Mouse (Mus musculus) liver, postnatal 0 days (tissue): ENCODE data around the gene Inca1. TPM values are rescaled to one million over a fixed set of nuclear protein-coding genes. Genes with fewer than 3 reads are reported as not detected.

ENCODE experiments used
- ATAC-seq: fragments of 200-750 bp; cut with Nextera tagmentation; 2 replicates; pipeline ENCODE4 v1.8.0; 2017; ENCODE audit warnings: mild to moderate bottlenecking, moderate library complexity
- DNase-seq: peaks from one replicate; pipeline ENCODE4 v3.0.0-alpha.2; 2016
- H3K27ac ChIP-seq: fragments of 300-500 bp; sonication (generic); 2 replicates; pipeline ENCODE4 v1.5.1; 2014; ENCODE audit warnings: antibody characterized with exemption, moderate library complexity, mild to moderate bottlenecking, low read depth
- H3K27me3 ChIP-seq: fragments of 300-500 bp; sonication (generic); 2 replicates; pipeline ENCODE4 v1.6.1; 2014; ENCODE audit warnings: low read length, control low read depth, mixed read lengths; ENCODE audit not compliant: insufficient read depth
- H3K36me3 ChIP-seq: fragments of 300-500 bp; sonication (generic); replicated peaks from 2 replicates; pipeline ENCODE4 v1.6.1; 2014; ENCODE audit warnings: mild to moderate bottlenecking, control low read depth, low read length, moderate library complexity, mixed read lengths; ENCODE audit not compliant: insufficient read depth
- H3K4me1 ChIP-seq: fragments of 300-500 bp; sonication (generic); 2 replicates; pipeline ENCODE4 v1.6.1; 2014; ENCODE audit warnings: antibody characterized with exemption, mild to moderate bottlenecking, control low read depth; ENCODE audit not compliant: insufficient read depth
- H3K4me2 ChIP-seq: fragments of 300-500 bp; sonication (generic); 2 replicates; pipeline ENCODE4 v1.6.1; 2014; ENCODE audit warnings: low read depth, mild to moderate bottlenecking, low read length, moderate library complexity, mixed read lengths
- H3K4me3 ChIP-seq: fragments of 300-500 bp; sonication (generic); 2 replicates; pipeline ENCODE4 v1.5.1; 2014; ENCODE audit warnings: low read depth, low read length
- H3K9ac ChIP-seq: fragments of 300-500 bp; sonication (generic); replicated peaks from 2 replicates; pipeline ENCODE4 v1.6.1; 2014; ENCODE audit warnings: mild to moderate bottlenecking, moderate library complexity
- H3K9me3 ChIP-seq: fragments of 300-500 bp; sonication (generic); 2 replicates; pipeline ENCODE4 v1.6.1; 2016; ENCODE audit warnings: mild to moderate bottlenecking, control low read depth, low read length, mixed read lengths
- CTCF ChIP-seq: sonication (generic); IDR thresholded peaks from 2 replicates; pipeline ENCODE4 v1.5.1; 2016; ENCODE audit warnings: antibody characterized with exemption, low read depth
- EP300 ChIP-seq: IDR thresholded peaks from 2 replicates; pipeline ENCODE4 v1.6.1; 2016; ENCODE audit warnings: antibody characterized with exemption, low read depth, mild to moderate bottlenecking
- WGBS: fragments of 180-500 bp; shearing (Covaris S2); extraction: QIAGEN DNeasy Blood & Tissue Kit; methylation state at CpG from one replicate; pipeline ENCODE4 v1.1.7; 2014; ENCODE audit not compliant: insufficient replicate concordance; 5-methylcytosine and 5-hydroxymethylcytosine counted together
- polyA plus RNA-seq: library from polyadenylated mRNA; unstranded; fragments of >200 nt; fragmentation: Nextera tagmentation; extraction: Ambion mirVana; gene quantifications from 2 replicates; pipeline ENCODE4 v1.2.1, GENCODE M21; 2015

Gene Inca1
- 8.3 and 10.8 TPM in 2 replicates for polyA plus RNA-seq

DNA sequence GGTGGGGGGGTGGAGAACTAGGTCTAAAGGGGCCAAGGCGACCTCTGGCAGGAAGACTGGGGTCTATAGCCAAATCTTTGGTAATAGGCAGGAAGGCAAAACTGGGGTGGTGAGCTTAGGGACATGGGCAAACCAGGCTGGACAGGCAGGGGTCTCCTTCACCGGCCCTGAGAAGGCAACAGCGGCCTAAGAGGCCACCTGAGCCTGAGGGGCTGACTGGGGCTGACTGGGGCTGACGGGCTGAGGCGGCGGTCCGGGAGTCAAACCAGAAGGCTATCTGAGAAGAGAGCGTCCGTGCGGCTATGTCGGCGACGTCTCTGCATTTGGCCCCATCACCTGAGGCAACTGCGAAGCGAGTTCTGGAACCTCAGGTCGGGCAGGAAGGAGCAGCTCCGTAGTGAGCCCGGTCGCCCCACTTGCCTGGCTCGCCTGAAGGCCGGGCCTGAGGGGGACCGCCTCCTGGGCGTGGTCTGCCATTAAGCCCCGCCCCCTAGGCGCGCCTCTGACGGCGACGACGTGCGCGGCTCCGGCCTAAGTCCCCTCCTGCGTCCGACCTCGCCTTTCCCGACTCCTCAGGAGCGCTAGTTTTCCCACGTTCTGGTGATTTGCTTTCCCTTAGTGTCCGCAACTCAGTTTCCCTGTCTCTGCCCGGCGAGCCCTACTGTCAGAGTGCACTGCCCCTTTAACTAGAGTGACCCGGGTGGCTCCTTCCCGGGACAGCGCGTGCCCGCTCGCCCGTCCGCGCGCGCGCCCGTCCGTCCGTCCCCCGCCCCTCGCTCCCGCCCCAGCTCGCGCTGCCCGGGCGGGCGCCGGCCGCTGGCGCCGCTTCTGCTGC lies at the start of gene Inca1, which contains the start of gene Kif1c:
Gene Inca1, minus strand, starts transcription at position 434 of the 835 bp plus-strand sequence.
Gene Kif1c, plus strand, starts transcription at position 827 of the 835 bp plus-strand sequence.
- ATAC-seq (peak; percentile 94), DNase-seq (peak; percentile 95)
- Histone ChIP-seq H3K27ac (peak within 1 kb of the TSS; percentile 95), H3K36me3 (peaks cover 16% of the 10 kb centered on the region), H3K4me3 (peak within 1 kb of the TSS; percentile 73), H3K9me3 (no peaks in the 10 kb centered on the region), H3K4me1 (peaks cover 21% of the 10 kb centered on the region), H3K9ac (peak within 1 kb of the TSS; percentile 77), H3K27me3 (no peaks in the 10 kb centered on the region), H3K4me2 (peak within 1 kb of the TSS; percentile 79)
- 2% methylated on average over 47 of the region's 69 CpGs for WGBS
- TF ChIP-seq CTCF = no peak
- no peak for TF ChIP-seq EP300

DNA sequence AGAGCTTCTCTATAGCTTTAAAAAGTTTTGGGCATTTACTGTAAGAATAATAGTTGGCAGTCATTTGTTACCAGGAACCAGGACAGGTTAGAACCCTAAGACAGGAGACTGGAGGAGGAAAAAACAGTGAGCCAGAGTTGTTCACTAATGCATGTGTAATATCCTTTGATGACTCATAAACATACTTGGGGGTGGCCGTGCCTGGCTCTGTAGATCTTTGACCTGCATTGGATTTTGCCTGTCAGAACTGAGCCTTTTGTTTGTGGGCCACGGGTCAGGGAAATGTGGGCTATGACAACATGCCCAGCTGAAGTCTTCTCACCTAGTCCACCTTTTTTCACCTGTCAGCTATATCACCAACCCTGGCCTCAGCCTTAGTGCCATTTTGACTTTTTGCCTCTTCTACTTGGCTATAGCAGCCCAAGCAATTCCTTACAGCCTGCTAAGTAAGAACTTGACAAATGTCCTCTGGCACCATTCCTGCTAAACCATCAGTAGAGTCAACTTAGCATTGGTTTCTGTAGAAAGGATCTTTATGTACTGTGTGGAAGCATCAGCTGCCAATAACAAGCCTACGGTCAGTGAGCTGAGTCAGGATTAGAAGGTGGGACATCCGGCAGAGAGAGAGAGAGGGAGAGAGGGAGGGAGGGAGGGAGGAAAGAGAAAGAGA lies 48.1 kb upstream of the Inca1 start:
- Histone ChIP-seq H3K36me3 (no peaks in the 10 kb centered on the region), H3K9me3 (peaks cover 2% of the 10 kb centered on the region; the same call in 1 of the 2 replicates), H3K4me3 (no peak overlapping the region), H3K9ac (no peak overlapping the region), H3K27ac (peak overlapping the region; percentile 85), H3K4me1 (0 out of 2 replicates have a peak, but pooled peaks cover 7% of the 10 kb centered on the region), H3K27me3 (no peaks in the 10 kb centered on the region), H3K4me2 (no peak overlapping the region)
- TF ChIP-seq CTCF (no peak), EP300 (0 out of 2 replicates have a peak, but pooled peaks have one; percentile 23)
- 61% methylated on average over 4 of the region's 4 CpGs for WGBS
- DNase-seq (peak; percentile 46), ATAC-seq (peak; percentile 95)

DNA sequence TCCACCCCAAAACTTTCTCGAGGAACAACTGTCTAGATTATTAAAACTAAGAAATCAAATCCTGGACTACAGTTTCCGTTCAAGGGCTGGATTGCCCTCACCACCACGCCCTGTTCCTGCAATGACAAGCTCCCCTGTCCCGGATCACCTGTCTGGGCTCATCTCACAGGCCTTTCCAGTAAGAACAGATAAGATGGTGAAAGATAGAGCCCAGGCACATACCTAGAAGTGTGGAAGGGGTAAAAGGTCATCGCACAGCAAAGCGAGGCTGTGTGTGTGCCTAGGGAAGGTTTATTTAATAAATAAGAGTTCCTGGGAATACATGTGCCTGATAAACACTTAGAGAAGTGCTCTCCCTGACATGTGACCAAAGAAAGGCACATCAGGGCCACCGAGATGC lies 45.7 kb upstream of the Inca1 start:
- Histone ChIP-seq H3K4me2 (no peak overlapping the region), H3K9me3 (peaks cover 2% of the 10 kb centered on the region; the same call in 1 of the 2 replicates), H3K36me3 (no peaks in the 10 kb centered on the region), H3K27me3 (no peaks in the 10 kb centered on the region), H3K27ac (no peak overlapping the region), H3K9ac (no peak overlapping the region), H3K4me1 (peaks cover 15% of the 10 kb centered on the region), H3K4me3 (no peak overlapping the region)
- WGBS = 66% methylated on average over 7 of the region's 7 CpGs
- no peak for TF ChIP-seq CTCF
- TF ChIP-seq EP300 = no peak
- DNase-seq = no peak
- ATAC-seq = no peak

DNA sequence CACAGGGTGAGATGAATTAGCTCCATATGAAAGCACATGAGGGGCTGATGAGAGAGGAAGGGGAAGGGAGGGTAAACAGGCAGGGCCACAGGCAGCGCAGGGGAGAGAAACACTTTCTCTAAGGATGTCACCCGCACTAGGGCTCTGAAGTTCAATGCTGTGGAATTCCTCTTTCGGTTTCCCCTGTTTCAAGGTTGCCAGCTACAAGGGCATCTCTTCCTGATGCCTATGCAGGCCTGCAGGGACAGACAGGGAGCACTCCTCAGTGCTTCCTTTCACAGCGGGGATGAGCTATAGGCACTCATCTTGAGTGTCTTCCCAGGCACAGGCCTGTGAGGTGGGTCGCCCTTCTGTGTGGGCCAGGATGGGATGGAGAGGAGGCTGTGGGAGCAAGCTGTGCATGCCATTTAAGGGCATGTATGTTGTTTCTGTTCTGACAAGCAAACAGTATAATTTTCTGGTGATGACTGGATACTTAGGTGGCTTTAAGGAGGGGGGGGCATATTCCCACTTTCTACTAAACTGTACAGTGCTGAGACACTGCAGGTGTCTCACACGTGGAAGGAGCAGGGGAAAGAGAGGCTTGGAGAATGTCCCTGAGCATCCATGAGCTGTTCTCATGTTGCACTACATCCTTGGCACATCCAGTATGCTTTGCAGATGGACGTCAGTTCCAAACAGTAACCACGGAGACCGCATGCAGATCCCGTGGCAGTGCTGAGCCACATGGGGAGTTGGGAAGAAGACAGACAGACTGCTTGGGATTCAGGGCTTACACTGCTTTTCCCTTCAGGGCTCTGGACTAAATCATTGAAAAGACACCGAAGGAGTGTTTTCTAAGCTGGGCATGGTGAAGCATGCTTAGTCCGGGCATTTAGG lies 42.9 kb upstream of the Inca1 start:
- 74% methylated on average over 12 of the region's 12 CpGs for WGBS
- no peak for ATAC-seq
- peak overlapping the region; percentile 86 for H3K27ac ChIP-seq

DNA sequence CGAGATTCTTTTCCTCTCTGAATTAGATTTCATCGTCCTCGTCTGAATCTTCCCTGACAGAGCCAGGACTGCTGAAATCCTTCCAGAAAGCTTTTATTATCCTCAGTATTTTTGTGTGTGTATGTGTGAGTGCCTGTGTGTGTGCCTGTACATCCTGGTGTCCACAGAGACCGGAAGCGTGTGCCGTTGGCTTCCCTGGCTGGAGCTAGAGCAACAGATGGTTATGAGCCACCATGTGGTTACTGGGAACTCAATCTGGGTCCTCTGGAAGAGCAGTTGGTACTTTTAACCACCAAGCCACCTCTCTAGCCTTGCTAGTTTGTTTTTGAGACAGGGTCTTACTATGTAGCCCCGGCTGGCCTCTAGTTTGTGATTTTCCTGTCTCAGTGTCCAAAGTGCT lies 42.2 kb upstream of the Inca1 start:
- H3K4me3 ChIP-seq = no peak overlapping the region
- no peaks in the 10 kb centered on the region for H3K36me3 ChIP-seq
- ATAC-seq = 0 out of 2 replicates have a peak, but pooled peaks have one; percentile 30
- 75% methylated on average over 7 of the region's 7 CpGs for WGBS
- no peak overlapping the region for H3K4me2 ChIP-seq
- TF ChIP-seq EP300 = no peak
- TF ChIP-seq CTCF = no peak
- H3K27ac ChIP-seq = peak overlapping the region; percentile 86
- H3K4me1 ChIP-seq = peaks cover 17% of the 10 kb centered on the region
- no peak overlapping the region for H3K9ac ChIP-seq
- H3K27me3 ChIP-seq = no peaks in the 10 kb centered on the region
- no peaks in the 10 kb centered on the region; the same call in 1 of the 2 replicates for H3K9me3 ChIP-seq
- no peak for DNase-seq

More for the DNA sequence above, 42.9 kb upstream of the Inca1 start:
- no peak overlapping the region for H3K9ac ChIP-seq
- no peak overlapping the region for H3K4me3 ChIP-seq
- no peak for TF ChIP-seq EP300
- no peak for TF ChIP-seq CTCF
- H3K36me3 ChIP-seq = no peaks in the 10 kb centered on the region
- H3K4me1 ChIP-seq = peaks cover 17% of the 10 kb centered on the region
- no peaks in the 10 kb centered on the region for H3K27me3 ChIP-seq
- no peak overlapping the region for H3K4me2 ChIP-seq
- no peaks in the 10 kb centered on the region; the same call in 1 of the 2 replicates for H3K9me3 ChIP-seq
- no peak for DNase-seq
